Mouse (Mus musculus) neural tube, embryonic 10.5 days (tissue): Measurements from ENCODE around the gene Sec16a.

Source experiments
- DNase-seq: peaks from one replicate; pipeline ENCODE4 v3.0.0-alpha.2; 2017; ENCODE audit warnings: low spot score; ENCODE audit errors: extremely low spot score

Gene Sec16a

DNA sequence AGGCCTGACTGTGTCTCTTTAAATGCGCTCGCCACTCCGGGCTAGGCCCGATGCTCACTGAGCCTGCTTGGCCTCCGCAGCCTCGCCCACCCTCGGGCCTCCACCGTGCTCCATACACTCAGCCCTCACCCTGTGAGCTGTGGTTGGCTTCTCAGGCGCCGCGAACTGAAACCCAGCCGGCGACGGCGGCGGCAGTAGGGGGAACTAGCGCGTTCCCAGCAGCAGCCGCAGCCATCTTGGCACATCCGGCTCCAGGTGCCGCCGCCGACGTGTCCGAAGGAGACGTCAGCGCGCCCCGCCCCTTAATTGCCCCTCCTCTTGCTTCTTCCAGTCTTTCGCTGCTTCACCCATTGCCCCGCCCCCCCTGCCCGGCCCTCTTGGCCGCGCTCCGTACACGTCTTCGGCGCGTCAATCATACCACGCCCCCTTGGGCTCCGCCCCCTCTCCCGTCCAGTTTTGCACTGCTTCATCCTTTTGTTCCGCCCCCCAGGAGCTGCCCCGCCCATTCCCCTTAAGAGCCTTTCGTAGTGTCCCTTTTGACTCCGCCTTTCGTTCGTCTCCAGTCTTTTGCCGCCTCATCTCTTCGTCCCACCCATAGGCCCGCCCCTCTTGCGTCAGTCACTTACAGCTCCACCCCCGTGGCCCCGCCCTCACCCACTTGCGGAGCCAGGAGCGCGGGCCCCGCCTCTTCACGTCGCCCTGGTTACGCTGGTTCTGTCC is at the start of gene Sec16a:
Gene Sec16a (minus strand): TSS at position 271 of the 720 bp plus-strand sequence.
- peak; percentile 100 for DNase-seq

GRCm38 (mm10) chr2:26494396-26494795 is 49.4 kb upstream of the Sec16a start:
- peak; percentile 58 for DNase-seq

- no peak for DNase-seq
Measured at GRCm38 (mm10) chr2:26493021-26493781, 48.2 kb upstream of the Sec16a start.

GRCm38 (mm10) chr2:26490760-26491301 is 45.8 kb upstream of the Sec16a start:
- no peak for DNase-seq

- DNase-seq, result peak; percentile 54
Measured at GRCm38 (mm10) chr2:26488535-26489135, 43.6 kb upstream of the Sec16a start.

- DNase-seq, result peak; percentile 79
Measured at GRCm38 (mm10) chr2:26487322-26488021, 42.5 kb upstream of the Sec16a start.

GRCm38 (mm10) chr2:26486835-26487321 is 41.9 kb upstream of the Sec16a start:
- DNase-seq, result peak; percentile 66

GRCm38 (mm10) chr2:26486264-26486810 is 41.3 kb upstream of the Sec16a start:
- DNase-seq, result peak; percentile 57

- no peak for DNase-seq
Measured at GRCm38 (mm10) chr2:26485710-26486109, 40.7 kb upstream of the Sec16a start.

GRCm38 (mm10) chr2:26485278-26485677 is 40.3 kb upstream of the Sec16a start:
- DNase-seq, result no peak

GRCm38 (mm10) chr2:26484169-26484568 is 39.2 kb upstream of the Sec16a start:
- no peak for DNase-seq

DNA sequence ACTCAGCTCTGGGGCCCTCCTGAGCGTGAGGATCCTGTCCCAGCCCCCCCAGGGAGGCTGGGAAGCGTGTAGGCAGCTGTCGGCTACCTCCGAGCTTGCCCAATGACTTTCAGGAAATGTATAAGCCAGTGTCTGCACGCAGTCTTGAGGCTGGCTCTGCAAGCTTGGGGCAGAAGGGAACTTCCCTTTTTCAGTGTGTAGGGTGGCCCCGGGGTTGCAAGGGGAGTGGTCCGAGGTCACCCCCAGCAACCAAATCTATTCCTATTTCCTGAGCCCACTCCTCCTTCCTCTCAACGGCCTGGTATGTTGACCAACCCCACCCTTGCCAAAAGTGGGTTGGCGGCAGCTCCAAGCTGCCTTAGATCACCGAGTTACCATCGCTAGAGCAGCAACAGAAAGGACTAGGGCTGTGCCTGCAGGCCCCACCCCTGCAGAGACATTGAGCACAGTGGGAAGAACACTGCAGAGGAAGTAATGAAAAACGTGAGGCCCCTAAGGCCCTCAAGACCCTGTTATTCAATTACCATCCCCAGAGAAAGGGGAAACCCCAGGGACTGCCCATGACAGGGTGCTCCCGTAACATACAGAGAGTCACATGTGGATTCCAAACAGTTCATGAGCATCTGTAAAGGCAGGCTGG is 38.3 kb upstream of the Sec16a start:
- no peak for DNase-seq

DNA sequence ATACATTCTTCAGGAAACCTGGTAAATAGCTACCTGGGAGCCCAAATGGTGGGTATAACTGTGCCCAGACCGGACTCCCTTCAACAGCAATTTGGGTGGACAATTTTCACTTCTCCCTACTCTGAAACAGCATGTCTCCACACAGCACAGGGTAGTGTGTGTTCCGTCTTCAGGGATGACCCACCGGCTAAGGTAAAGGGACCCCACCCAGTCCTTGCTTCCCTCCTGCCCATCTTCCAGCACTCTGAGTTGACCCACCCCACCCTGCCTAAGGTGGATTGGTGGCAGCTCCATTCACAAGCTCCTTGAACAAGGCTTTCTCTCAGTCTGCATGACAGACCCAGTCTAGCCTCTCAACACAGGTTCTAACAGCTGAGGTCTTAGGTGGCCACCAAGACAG is 37.8 kb upstream of the Sec16a start:
- no peak for DNase-seq

- DNase-seq, result no peak
Measured at GRCm38 (mm10) chr2:26481724-26482495, 36.9 kb upstream of the Sec16a start.

- DNase-seq, result no peak
Measured at GRCm38 (mm10) chr2:26480911-26481310, 35.9 kb upstream of the Sec16a start.

DNA sequence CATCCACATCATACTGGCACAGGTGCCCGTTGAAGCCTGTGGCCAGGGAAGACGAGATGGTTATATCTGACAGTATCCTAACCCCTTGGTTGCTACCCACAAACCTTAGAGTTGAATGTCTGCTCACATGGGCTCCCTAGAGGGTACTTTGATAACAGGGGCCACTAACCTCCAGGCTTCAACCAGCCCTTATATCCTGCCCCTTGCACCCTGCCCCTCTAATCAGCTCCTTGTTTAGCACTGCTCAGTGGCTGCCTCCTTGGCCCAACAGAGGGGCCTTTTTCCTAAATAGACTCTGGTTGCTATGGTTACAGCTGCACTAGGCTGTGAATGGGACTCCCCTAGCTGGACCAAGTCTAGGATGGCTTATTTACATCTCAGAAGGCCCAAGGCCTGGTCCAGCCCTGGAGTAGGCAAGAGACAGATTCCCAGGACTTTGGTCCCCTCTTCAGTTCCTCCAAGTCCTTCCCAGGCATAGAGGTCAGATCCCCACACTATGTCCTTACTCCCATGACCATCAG is 33.7 kb upstream of the Sec16a start:
- no peak for DNase-seq

GRCm38 (mm10) chr2:26477911-26478310 is 32.9 kb upstream of the Sec16a start:
- DNase-seq, result no peak

DNA sequence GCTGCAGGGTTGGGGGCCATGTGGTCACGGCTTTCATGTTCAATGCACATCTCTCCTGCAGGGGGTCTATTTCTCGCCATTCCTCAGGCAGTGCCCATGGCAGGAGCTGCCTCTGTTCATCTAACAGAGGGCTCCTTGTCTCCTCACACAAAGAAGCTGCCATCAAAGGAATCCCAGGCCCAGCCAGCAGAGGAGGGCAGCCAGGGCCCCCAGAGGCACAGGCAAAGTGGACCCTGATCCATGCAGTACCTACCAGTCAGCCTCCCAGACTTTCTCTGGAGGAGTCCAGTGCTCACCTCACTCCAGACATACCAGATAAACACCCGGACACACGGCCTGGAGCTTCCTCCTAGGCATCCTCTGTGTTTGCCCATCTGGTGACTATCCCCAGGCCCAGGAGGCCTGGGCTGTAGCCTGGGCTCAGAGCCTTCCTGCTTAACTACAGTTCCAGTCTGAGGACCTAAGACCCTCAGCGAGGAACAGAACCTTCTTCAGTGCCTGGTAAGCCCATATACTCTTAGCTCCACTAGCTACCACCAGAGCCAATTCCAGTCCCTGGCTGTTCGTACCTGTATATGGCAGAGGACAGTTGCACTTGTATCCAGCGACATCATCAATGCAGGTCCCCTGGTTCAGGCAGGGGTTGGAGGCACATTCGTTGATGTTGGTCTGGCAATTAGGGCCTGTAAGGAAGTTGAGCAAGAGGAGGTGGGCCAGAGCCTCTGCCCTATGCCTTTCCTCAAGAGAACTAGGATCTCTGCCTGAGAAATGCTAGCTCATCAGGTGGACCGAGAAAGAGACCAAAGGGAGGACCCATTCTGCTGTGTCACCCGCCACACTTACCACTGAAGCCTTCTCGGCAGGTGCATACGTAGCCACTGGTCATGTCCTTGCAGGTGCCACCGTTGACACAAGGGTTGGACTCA is 30.8 kb upstream of the Sec16a start:
- no peak for DNase-seq
